Mouse (Mus musculus) kidney, adult 2 months (tissue): Measurements from ENCODE around the gene Fam189b.

Experiments
- CTCF ChIP-seq: fragments of 200-500 bp; conservative IDR thresholded peaks from 2 replicates; pipeline ENCODE4 v1.5.1; 2011; ENCODE audit warnings: low read depth, mild to moderate bottlenecking, control low read depth, low read length, moderate library complexity, mixed read lengths; ENCODE audit not compliant: insufficient read depth, insufficient read length
- POLR2A ChIP-seq: fragments of 200-500 bp; IDR thresholded peaks from one replicate; pipeline ENCODE4 v1.6.1; 2011; ENCODE audit warnings: low read depth, low read length, control low read depth

DNA sequence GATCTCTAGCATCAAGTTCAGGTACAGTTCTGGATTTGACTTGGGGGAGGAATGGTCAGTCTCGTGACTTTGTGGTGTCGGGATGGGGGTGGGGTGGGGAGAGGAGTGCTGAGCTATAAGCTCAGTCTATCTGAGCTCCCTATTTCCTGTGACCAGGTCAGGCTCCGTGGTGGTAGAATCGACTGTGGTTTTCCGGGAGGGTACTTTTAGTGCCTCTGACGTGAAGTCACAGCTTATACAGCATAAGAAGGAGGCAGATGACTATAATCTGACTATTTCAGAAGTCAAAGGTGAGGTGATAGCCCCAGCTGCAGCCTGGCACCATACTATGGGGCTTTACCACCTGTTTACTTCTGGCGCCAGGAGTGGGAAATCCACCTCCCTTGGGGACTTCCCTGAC, 48.4 kb downstream of the Fam189b start:
- TF ChIP-seq POLR2A (no peak), CTCF (no peak)
